Mouse (Mus musculus) MEL (cell line): ENCODE measurements at regions not wholly inside any gene's neighbourhood (a gene's known extent, or its start where the extent isn't known, plus 50 kb on each side); places are given as distances from the start of the nearest gene placed in this dataset.
A peak's percentile ranks its signal among the peaks of the same experiment; 100 is the strongest.

Experiments
- CHD2 ChIP-seq: IDR thresholded peaks from 2 replicates; pipeline ENCODE4 v1.6.1; 2011; ENCODE audit warnings: low read length, improper control_type of control experiment
- CTCF ChIP-seq, 3 experiments: IDR thresholded peaks in 2 of 3; conservative IDR thresholded peaks in 1 of 3; 2 replicates each; pipeline ENCODE4 v1.5.1; 2011 to 2012; ENCODE audit warnings: low read length in 3 of 3, low read depth in 2 of 3, mild to moderate bottlenecking in 2 of 3, improper control_type of control experiment in 1 of 3, inconsistent platforms in 1 of 3, mixed read lengths in 1 of 3, moderate library complexity in 1 of 3; ENCODE audit not compliant: control insufficient read depth in 1 of 3, insufficient read depth in 1 of 3, poor library complexity in 1 of 3, severe bottlenecking in 1 of 3
- EP300 ChIP-seq, 2 experiments: IDR thresholded peaks; 2 replicates each; pipeline ENCODE4 v1.6.1; 2011; ENCODE audit warnings: improper control_type of control experiment in 2 of 2, low read length in 2 of 2, low read depth in 1 of 2, mild to moderate bottlenecking in 1 of 2
- ETS1 ChIP-seq: IDR thresholded peaks from 2 replicates; pipeline ENCODE4 v1.6.1; 2012; ENCODE audit warnings: low read depth, mild to moderate bottlenecking, inconsistent platforms, low read length, improper control_type of control experiment, moderate library complexity
- JUND ChIP-seq: IDR thresholded peaks from 2 replicates; pipeline ENCODE4 v1.6.1; 2011; ENCODE audit warnings: low read depth, mild to moderate bottlenecking, improper control_type of control experiment, low read length
- POLR2A ChIP-seq, 2 experiments: IDR thresholded peaks; 2 replicates each; pipeline ENCODE4 v1.6.1; 2011 to 2012; ENCODE audit warnings: low read length in 2 of 2, mild to moderate bottlenecking in 2 of 2, control low read depth in 1 of 2, improper control_type of control experiment in 1 of 2, low read depth in 1 of 2, moderate library complexity in 1 of 2; ENCODE audit not compliant: control insufficient read depth in 1 of 2, insufficient read depth in 1 of 2, poor library complexity in 1 of 2
- RCOR1 ChIP-seq: IDR thresholded peaks from 2 replicates; pipeline ENCODE4 v1.6.1; 2012; ENCODE audit warnings: low read depth, mild to moderate bottlenecking, inconsistent platforms, low read length, improper control_type of control experiment
- TBP ChIP-seq: IDR thresholded peaks from 2 replicates; pipeline ENCODE4 v1.8.0; 2011; ENCODE audit warnings: low read depth, low read length, improper control_type of control experiment
- TCF12 ChIP-seq: IDR thresholded peaks from 2 replicates; pipeline ENCODE4 v1.6.1; 2014; ENCODE audit warnings: low read depth, mild to moderate bottlenecking, inconsistent platforms, low read length, improper control_type of control experiment, moderate library complexity
- UBTF ChIP-seq: IDR thresholded peaks from 2 replicates; pipeline ENCODE4 v1.6.1; 2012; ENCODE audit warnings: low read depth, mild to moderate bottlenecking, inconsistent platforms, low read length, improper control_type of control experiment, moderate library complexity, borderline replicate concordance; ENCODE audit not compliant: insufficient read depth

DNA sequence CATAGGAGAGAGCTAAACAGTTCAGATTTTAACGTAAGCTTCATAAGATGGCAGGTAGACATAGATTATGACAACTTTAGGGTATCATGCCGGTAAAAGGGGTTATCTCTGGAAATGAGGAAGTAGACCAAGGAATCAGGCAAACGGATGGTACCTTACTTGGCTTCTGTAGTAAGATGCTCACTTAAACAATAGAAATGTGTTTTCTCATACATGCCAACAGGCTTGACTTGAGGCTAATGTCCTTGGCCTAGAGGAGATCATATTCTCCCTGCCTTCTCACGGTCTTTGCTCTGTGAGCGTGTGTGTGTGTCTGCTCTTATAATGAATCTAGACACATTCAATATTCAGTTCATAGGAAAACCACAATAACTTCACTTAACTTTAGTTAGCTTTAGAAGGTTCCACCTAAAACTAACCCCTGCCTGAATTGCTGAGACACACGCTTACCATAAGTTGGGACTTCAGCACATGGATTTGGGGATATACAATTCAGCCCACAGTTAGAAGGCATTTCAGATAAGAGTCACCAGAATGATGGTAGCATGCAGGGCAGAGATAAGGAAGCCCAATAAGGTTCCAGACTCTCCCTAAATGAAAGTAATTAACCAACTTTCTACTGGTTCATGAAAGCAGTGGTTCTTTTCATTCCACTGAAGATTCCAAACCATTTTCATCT, 63.8 kb upstream of the Tank start:
- TF ChIP-seq JUND (no peak), POLR2A (IDR thresholded peaks at IDR 0.05; ENCODE audit: control insufficient read depth in 1 of 2, insufficient read depth in 1 of 2, low read depth in 1 of 2, low read length in 2 of 2, poor library complexity in 1 of 2) (no peak), CTCF (IDR thresholded peaks at IDR 0.05 in 2 of 3, conservative IDR thresholded peaks at IDR 0.05 in 1 of 3; ENCODE audit: control insufficient read depth in 1 of 3, insufficient read depth in 1 of 3, low read depth in 2 of 3, low read length in 3 of 3, poor library complexity in 1 of 3, severe bottlenecking in 1 of 3) (no peak), TBP (peak; percentile 63), ETS1 (peak; percentile 64; the same call in 1 of the 2 replicates), CHD2 (no peak), EP300 (IDR thresholded peaks at IDR 0.05; ENCODE audit: low read depth in 1 of 2, low read length in 2 of 2) (peak; percentile 77 to 86), RCOR1 (peak; percentile 61; the same call in 1 of the 2 replicates), UBTF (no peak), TCF12 (peak; percentile 76)
